Comparison of ENCODE assay signal across 23 mouse cellular contexts in the genomic region with DNA sequence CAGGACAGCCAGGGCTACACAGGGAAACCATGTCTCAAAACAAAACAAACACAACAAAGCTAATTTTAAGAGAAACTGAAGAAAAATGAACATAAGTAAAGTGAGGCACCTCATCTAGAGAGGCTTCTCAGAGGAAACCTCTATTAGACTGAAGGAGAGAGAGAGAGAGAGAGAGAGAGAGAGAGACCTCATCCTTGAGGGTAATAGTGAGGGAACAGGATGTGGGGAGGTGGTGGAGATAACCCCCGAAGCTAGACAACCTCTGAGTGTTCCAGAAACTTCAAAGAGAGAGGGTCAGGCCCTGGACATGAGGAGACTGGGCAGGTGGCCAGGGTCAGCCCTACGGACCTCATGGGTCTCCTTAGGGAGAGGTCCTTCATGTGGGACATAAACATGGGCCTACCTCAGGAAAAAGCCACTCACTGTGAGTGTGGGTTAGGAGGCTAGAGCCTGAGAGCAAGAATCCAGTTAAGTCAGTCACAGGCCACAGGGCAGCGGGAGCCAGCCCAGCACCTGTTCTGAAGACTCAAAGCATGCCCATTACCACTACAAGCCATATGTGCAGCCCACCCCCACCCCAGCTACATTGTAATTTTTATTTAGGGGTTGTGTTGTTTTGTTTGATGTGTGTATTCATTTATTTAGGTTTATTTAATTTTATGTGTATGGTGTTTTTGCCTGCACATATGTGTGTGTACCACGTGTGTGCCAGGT. TPM values are rescaled to one million over a fixed set of nuclear protein-coding genes. Genes with fewer than 3 reads are reported as not detected.
"Had no signal": no experiment of that assay in that cellular context is flagged by ENCODE, and none has a peak within 500 bp of the region (broad histone marks: within the 10 kb centered on the region; RNA-seq: fewer than 3 reads in every experiment).

No protein-coding gene starts in this region.

- H3K4me2 ChIP-seq: intestine, embryonic 15.5 days; limb, embryonic 13.5 days; liver, embryonic 12.5 days; liver, embryonic 15.5 days; midbrain, embryonic 11.5 days; midbrain, embryonic 15.5 days had no signal

- H3K9ac ChIP-seq: intestine, embryonic 15.5 days; limb, embryonic 13.5 days; liver, embryonic 12.5 days; liver, embryonic 15.5 days; midbrain, embryonic 15.5 days had no signal

- ATAC-seq: intestine, embryonic 15.5 days; liver, embryonic 12.5 days; midbrain, embryonic 15.5 days had no signal

- H3K9me3 ChIP-seq: intestine, embryonic 15.5 days; limb, embryonic 10.5 days; liver, embryonic 12.5 days; liver, embryonic 15.5 days; midbrain, embryonic 15.5 days had no signal

- H3K27ac ChIP-seq: intestine, embryonic 15.5 days; limb, embryonic 10.5 days; limb, embryonic 13.5 days; liver, embryonic 12.5 days; liver, embryonic 15.5 days; midbrain, embryonic 15.5 days had no signal

- DNase-seq: kidney, adult 11 months; kidney, adult 8-10 months; kidney, postnatal 14 days; kidney, postnatal 4 days; liver; lung, adult 2 months; lung, postnatal 36 days; thymus, adult 18-20 months; thymus, postnatal 4 days had no signal

- H3K4me3 ChIP-seq: intestine, embryonic 15.5 days; limb, embryonic 10.5 days; limb, embryonic 13.5 days; liver, embryonic 12.5 days; liver, embryonic 15.5 days; midbrain, embryonic 15.5 days had no signal

- H3K27me3 ChIP-seq: intestine, embryonic 15.5 days; limb, embryonic 13.5 days; liver, embryonic 12.5 days; liver, embryonic 15.5 days; midbrain, embryonic 15.5 days had no signal

- H3K36me3 ChIP-seq: intestine, embryonic 15.5 days; limb, embryonic 10.5 days; limb, embryonic 13.5 days; liver, embryonic 12.5 days; liver, embryonic 15.5 days; midbrain, embryonic 15.5 days had no signal

- H3K4me1 ChIP-seq: intestine, embryonic 15.5 days; limb, embryonic 13.5 days; liver, embryonic 12.5 days; midbrain, embryonic 15.5 days had no signal

RNA-seq across cellular contexts. Expression of a gene that starts 37.9 kb away (rescaled TPM):
- total RNA-seq: layer of hippocampus, adult 18-20 months; layer of hippocampus, postnatal 14 days; left cerebral cortex, adult 18-20 months; left cerebral cortex, postnatal 25 days; megakaryocyte progenitor cell, adult 5-6 weeks had no signal
- polyA plus RNA-seq: midbrain, embryonic 11.5 days; neural tube, embryonic 14.5 days had no signal

RNA-seq across cellular contexts. Expression of a gene that starts 45.6 kb away (rescaled TPM):
- total RNA-seq: megakaryocyte-erythroid progenitor cell, adult 5-6 weeks had no signal
- polyA plus RNA-seq: liver, embryonic 15.5 days had no signal
